Mouse (Mus musculus) gastrocnemius, postnatal 14 days (tissue): ENCODE measurements around the gene Olfr518. TPM values are rescaled to one million over a fixed set of nuclear protein-coding genes. Genes with fewer than 3 reads are reported as not detected.
A peak's percentile ranks its signal among the peaks of the same experiment; 100 is the strongest.

Experiments used
- DNase-seq: peaks from one replicate; pipeline ENCODE4 v3.0.0; 2021; ENCODE audit warnings: mixed read lengths
- intact Hi-C: fragments of 180-260 bp; cut with DNase I; formaldehyde crosslinking; loops from one replicate; pipeline ENCODE4 v1.15.1; 2025; ENCODE audit warnings: low total_unique reads
- long read RNA-seq, 2 experiments: library from polyadenylated mRNA; stranded (forward); transcript quantifications; one replicate each; pipeline ENCODE4 v2.0.0; 2021
- total RNA-seq, 2 experiments: library from RNA; stranded (reverse); gene quantifications; 2 replicates each; pipeline ENCODE4 v1.2.3; 2021

The Olfr518 gene
- total RNA-seq, result not detected
- long read RNA-seq, experiment 1, result 0 reads
- long read RNA-seq, experiment 2, result 0 reads

DNA sequence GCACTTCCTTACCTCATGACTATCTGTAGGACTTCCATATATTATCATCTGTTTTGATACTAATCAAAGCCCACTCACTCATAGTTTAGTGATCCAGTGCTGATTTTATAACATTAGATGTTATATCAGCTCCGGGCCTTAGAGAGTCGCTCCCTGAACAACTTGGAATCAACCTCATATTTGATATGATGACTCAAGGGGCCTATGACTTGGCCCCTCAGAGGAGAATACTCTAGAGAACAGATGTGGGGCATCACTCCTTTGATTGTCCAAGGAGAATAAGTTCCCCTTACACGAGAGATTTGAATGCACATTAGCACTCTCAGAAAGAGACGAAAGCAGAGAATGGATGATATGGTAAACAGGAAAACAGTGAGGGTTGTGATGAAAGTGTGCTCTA, at the start of gene Olfr518:
Gene Olfr518 (minus strand): TSS at position 101 of the 400 bp plus-strand sequence.
- intact Hi-C loops, result no loop called here

DNA sequence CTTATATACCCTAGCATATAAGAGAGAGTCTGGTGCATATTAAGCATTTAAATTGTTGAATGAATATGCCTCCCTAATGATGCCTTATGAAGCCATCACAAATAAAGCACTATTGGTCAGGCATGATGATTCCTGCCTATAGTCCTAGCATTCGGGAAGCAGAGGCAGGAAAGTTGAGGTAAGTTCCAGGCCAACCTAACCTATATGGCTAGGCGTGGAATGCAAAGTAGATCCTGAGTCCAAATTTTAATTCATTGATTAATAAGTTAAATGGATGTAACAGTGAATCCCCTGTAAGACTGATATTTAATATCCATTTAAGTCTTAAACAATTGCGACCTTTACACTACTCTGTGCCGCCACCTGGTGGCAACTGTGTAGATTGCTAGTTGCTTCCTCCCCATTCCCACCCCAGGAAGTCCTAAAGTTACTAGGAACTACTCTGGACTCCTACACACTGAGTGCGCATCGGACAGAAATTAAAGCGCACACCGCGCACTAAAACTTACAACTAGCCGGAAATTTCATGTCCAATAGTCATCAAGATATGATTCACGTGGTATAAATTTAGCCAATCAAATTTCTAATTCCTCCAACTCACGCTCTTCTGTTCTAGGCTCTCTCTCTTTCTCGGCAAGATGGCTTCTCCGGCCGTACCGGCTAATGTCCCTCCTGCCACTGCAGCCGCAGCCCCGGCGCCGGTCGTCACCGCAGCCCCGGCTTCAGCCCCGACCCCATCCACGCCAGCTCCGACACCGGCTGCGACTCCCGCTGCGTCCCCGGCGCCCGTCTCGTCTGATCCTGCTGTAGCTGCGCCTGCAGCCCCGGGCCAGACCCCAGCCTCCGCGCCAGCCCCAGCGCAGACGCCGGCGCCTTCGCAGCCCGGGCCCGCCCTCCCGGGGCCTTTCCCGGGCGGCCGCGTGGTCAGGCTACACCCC, 49.3 kb upstream of the Olfr518 start, which contains the start of gene Eif3f:
Gene Eif3f (plus strand): TSS at position 624 of the 938 bp plus-strand sequence.
- intact Hi-C loops, result loop anchor here (10.0 kb wide), 1 partner anchor 119 kb away; no protein-coding TSS in a partner anchor
- DNase-seq, result peak; percentile 89

More for the DNA sequence above, at the start of gene Olfr518:
- no peak for DNase-seq

DNA sequence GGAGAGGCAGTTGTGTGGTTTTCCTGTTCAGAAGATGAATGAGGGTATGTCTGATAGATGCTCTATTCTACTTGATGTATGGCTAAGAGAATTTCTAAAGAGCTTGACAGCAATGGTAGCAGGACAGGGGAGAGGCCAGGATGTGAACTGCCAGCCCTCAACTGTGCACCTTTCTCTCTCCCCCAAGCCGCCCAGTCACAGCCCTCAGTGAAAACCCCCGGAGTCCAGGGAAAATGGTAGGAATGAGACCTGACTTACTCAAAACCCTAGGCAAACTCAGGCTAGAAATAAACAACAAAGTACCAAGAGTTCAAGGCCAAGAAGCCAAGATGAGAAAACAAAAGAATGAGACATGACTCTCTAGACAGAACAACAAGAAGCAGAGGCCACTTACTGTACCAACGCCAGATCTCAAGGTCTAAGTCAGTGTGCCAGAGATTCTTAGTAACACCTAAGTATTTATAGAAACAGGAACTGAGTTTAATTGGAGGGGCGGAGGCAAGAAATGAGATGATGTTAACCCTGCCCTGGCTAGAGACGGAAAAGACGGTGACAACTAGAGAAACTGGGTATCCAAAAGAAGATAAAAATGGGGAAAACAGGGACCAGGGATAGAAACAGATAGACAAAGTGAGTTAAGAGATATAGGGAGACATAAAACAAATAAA, 45.1 kb upstream of the Olfr518 start, which contains the start of gene Nlrp10:
Gene Nlrp10 (minus strand): TSS at position 453 of the 668 bp plus-strand sequence.
- no peak for DNase-seq
- intact Hi-C loops, result loop anchor here (10.0 kb wide), 1 partner anchor 115 kb away; no protein-coding TSS in a partner anchor

DNA sequence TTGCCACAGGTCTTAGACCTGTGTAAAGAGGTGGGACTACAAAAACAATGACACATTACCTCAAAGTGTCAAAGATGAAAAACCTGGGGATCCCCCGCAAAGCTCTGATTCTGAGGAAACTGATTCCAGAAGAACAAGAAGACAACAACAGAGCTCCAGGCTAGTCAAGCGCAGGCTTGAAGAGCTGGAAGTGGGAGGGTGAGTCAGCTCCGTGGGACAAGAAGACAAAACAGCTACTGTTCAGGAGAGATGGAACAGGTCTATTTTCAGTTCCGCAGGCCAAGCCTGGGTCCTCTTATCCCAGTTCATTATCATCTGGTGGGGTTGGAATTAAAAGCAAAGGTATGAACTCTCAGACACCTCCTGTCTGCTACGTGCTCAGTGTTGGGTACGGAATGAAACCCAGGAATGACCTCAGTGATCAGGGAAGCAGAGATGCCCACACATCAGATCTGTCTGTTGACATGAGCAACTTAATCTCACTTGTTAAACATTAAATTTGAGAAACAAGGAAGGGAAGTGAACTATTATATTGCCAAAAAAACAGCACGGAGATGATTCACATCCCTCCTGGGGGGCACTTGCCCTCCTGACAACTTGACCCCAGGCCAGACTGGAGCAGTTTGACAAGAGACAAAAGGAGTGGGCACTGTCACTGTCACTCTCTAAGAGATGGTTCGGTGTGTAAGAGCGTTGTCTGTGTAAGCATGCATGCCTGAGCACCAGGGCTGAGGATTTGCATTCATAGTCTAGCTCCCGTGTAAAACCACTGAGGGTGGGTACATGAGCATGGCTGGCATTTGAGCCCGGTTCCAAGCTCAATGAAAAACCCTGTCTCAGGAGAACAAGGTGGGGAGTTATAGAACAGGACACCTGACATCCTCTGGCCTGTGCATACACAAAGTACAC, 43.7 kb upstream of the Olfr518 start:
- intact Hi-C loops, result no loop called here

DNA sequence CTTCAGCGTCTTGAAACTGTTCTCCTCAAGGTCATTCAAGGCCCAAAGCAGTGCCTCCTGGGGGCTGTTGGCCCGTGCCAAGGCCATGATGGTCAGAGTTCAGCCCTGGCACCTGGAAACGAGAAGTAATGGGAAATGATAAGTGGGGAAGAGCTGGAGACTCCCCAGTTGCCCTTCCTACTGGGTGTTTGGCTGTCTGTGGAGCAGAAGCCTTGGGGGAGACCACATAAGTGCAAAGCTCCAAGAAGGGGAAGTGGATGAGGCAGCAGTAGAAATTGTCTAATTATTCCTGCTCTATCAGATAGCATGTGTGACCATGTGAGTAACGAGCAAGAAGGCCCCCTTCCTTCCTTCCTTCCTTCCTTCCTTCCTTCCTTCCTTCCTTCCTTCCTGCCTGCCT, 42.2 kb upstream of the Olfr518 start:
- intact Hi-C loops, result no loop called here
- no peak for DNase-seq

More for the DNA sequence above, 43.7 kb upstream of the Olfr518 start:
- DNase-seq, result no peak

DNA sequence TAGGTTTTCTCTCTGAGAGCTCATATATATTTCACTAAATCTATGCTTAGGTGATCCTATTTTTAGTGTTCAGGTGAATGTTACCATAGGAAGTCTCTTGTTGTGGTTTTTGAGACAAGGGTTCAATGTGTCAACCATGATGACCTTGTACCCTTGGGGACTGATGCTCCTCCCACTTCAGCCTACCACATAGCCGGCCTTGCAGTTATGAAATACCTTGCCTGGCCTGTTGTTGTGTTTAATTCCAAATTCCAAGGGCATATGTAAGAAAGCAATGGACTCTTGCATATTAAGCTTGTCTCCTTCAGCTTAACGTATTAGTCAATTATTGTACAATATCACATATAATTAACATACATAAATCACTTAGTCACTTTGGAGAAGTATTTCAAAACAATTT, 19.2 kb upstream of the Olfr518 start:
- no peak for DNase-seq
- intact Hi-C loops, result no loop called here

DNA sequence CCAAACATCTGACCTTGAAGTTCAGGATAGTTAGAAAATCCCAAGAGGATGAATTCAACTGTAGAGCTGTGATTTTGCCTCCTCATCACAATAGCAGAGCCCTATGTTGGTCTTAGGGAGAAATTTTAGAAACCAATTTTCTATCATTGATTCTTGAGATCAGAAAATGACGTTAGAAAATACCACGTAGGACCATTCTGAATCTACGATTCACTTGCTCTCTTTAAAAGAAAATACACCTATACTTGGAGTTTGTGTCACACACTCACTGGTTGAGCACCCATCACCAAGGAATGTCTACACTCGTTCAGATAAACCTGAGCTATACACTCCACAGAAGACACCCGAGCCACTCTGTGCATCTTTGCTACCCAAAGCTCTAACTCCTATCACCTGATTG, 9.5 kb upstream of the Olfr518 start, which contains the start of gene Olfr519:
Gene Olfr519 (minus strand): TSS at position 101 of the 400 bp plus-strand sequence.
- intact Hi-C loops, result no loop called here
- no peak for DNase-seq

DNA sequence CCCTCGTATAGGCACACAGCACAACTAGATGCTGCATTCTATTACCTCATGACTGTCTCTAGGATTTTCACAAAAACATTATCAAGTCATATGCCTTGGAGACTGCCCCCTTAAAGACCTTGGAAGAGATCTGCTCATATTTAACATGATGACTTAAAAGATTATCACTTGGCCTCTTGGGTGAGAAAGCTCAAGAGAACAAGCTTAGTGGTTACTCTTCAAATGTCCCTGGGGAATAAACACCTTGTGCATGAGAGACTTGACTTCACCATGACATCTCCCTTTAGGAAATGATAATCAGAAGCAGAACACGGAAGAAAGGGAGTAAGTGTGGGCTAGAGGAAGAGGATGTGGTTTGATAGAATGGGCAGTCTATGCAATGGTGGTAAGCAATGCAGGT, 12.5 kb downstream of the Olfr518 start, which contains the start of gene Olfr517:
Gene Olfr517 (minus strand): TSS at position 101 of the 400 bp plus-strand sequence.
- no peak for DNase-seq
- intact Hi-C loops, result no loop called here

DNA sequence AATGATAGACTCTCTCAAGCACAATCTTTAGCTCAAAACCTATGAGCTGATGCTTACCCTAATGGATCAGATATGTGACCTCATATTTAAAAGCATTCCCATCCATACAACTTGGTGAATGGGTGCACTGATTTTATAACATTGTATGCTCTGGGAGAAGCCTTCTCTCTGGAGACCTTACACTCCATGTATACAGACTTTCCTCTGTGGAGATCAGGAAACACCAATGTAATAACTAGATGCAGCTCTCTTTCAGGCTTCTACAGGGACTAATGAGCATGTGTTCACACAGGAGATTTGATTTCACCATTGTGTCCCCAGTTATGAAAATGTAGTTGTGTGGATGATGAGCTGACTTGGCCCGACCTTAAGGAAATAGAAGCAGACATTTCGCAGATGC, 34.4 kb downstream of the Olfr518 start, which contains the start of gene Olfr516:
Gene Olfr516 (minus strand): TSS at position 101 of the 400 bp plus-strand sequence.
- intact Hi-C loops, result no loop called here
- no peak for DNase-seq

Other genes with a start within 250 kb of the Olfr518 start
- not detected for gene Olfr509, start 233.1 kb downstream of the Olfr518 start, total RNA-seq
- gene Olfr510, start 218.6 kb downstream of the Olfr518 start, total RNA-seq, result not detected
- gene Olfr512, start 171.7 kb downstream of the Olfr518 start, total RNA-seq, result not detected
- not detected for gene Olfr513, start 134.0 kb downstream of the Olfr518 start, total RNA-seq
- not detected for gene Olfr514, start 59.0 kb downstream of the Olfr518 start, total RNA-seq
- gene Olfr516, start 34.5 kb downstream of the Olfr518 start, total RNA-seq, result not detected
- not detected for gene Olfr517, start 12.6 kb downstream of the Olfr518 start, total RNA-seq
- gene Olfr519, start 9.4 kb upstream of the Olfr518 start, total RNA-seq, result not detected
- under 1 TPM; 0.66 to 0.70 TPM for gene Nlrp10, start 45.2 kb upstream of the Olfr518 start, total RNA-seq
- gene Eif3f, start 49.4 kb upstream of the Olfr518 start, total RNA-seq, result 100 to 1,000 TPM in 1 of 2 experiments, 10 to 100 TPM in 1; 98.1 to 105 TPM
- gene Tub, start 65.3 kb upstream of the Olfr518 start, total RNA-seq, result 1 to 10 TPM in 1 of 2 experiments, under 1 TPM in 1; 0.89 to 1.3 TPM
- 1 to 10 TPM; 1.5 to 1.7 TPM for gene Ric3, start 198.3 kb upstream of the Olfr518 start, total RNA-seq